Mouse (Mus musculus): ENCODE measurements around the gene Gm4969. TPM values are rescaled to one million over a fixed set of nuclear protein-coding genes. Genes with fewer than 3 reads are reported as not detected.
A peak's percentile ranks its signal among the peaks of the same experiment; 100 is the strongest.

Gene Gm4969
- polyA plus RNA-seq, 1 experiment from 2014 or later, result 2.3 TPM

DNA sequence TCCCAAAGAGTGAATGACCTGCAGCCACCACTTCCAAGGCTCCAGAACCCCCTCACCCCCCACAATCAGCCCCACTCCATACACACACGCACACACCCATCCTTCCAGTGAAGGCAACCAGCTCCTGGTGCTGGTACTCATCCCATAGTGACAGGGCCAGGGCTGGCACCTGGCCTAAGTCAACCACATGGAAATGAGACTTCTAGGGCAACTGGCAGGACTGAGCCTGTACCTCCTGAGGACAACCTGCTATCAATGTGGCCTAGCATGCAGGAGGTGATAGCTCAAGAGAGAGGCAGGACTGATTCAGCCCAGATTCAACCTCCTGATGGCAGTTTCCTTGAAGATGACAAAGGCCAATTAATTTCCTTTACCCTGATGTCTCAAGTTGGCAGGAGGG is 17.9 kb downstream of the Gm4969 start:
- H3K4me3 ChIP-seq (replicated peaks), result no peak overlapping the region
- no peaks in the 10 kb centered on the region for H3K9me3 ChIP-seq
- no peak overlapping the region for H3K27ac ChIP-seq
- H3K36me3 ChIP-seq, result 0 out of 2 replicates have a peak, but pooled peaks cover 2% of the 10 kb centered on the region
- H3K9ac ChIP-seq, result no peak overlapping the region
- 79% methylated on average over 1 of the region's 1 CpGs for WGBS
- ATAC-seq, result no peak
- H3K4me1 ChIP-seq (replicated peaks), result peaks cover 18% of the 10 kb centered on the region
- H3K27me3 ChIP-seq (replicated peaks), result no peaks in the 10 kb centered on the region
- H3K4me2 ChIP-seq (replicated peaks), result no peak overlapping the region

- no peak for ATAC-seq
- H3K36me3 ChIP-seq, result 0 out of 2 replicates have a peak, but pooled peaks cover 2% of the 10 kb centered on the region
- no peak overlapping the region for H3K4me3 ChIP-seq (replicated peaks)
- H3K4me2 ChIP-seq (replicated peaks), result no peak overlapping the region
- no peaks in the 10 kb centered on the region for H3K27me3 ChIP-seq (replicated peaks)
- H3K9ac ChIP-seq, result no peak overlapping the region
- peaks cover 18% of the 10 kb centered on the region for H3K4me1 ChIP-seq (replicated peaks)
- no peak overlapping the region for H3K27ac ChIP-seq
- 77% methylated on average over 7 of the region's 7 CpGs for WGBS
- H3K9me3 ChIP-seq, result no peaks in the 10 kb centered on the region
Observed at GRCm38 (mm10) chr7:19098811-19099210, 19.4 kb downstream of the Gm4969 start.

GRCm38 (mm10) chr7:19097863-19098262 is 20.3 kb downstream of the Gm4969 start:
- H3K4me2 ChIP-seq (replicated peaks), result no peak overlapping the region
- no peak for ATAC-seq
- no peaks in the 10 kb centered on the region for H3K9me3 ChIP-seq
- H3K4me3 ChIP-seq (replicated peaks), result no peak overlapping the region
- H3K27me3 ChIP-seq (replicated peaks), result no peaks in the 10 kb centered on the region
- peaks cover 25% of the 10 kb centered on the region for H3K4me1 ChIP-seq (replicated peaks)
- no peak overlapping the region for H3K9ac ChIP-seq
- no peaks in the 10 kb centered on the region for H3K36me3 ChIP-seq
- no peak overlapping the region for H3K27ac ChIP-seq

DNA sequence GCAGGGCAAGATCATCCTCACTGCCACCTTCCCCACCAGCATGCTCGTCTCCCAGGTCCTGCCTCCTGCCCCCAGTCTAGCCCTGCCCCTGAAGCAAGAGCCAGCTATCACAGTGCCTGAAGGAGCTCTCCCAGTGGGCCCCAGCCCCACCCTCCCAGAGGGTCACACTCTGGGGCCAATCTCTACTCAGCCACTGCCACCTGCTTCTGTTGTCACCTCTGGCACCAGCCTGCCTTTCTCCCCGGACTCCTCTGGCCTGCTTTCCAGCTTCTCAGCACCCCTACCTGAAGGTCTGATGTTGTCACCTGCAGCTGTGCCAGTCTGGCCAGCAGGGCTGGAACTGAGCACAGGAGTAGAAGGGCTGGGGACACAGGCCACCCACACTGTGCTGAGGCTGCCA is 21.0 kb downstream of the Gm4969 start:
- Histone ChIP-seq H3K4me1 (replicated peaks) (peaks cover 31% of the 10 kb centered on the region), H3K4me2 (replicated peaks) (peak overlapping the region; percentile 6; the same call in 1 of the 2 replicates), H3K4me3 (replicated peaks) (no peak overlapping the region), H3K36me3 (no peaks in the 10 kb centered on the region), H3K9ac (peak overlapping the region; percentile 84; the same call in 1 of the 2 replicates), H3K27ac (no peak overlapping the region), H3K9me3 (no peaks in the 10 kb centered on the region), H3K27me3 (replicated peaks) (no peaks in the 10 kb centered on the region)
- ATAC-seq, result no peak
- WGBS, result 41% methylated on average over 2 of the region's 2 CpGs

DNA sequence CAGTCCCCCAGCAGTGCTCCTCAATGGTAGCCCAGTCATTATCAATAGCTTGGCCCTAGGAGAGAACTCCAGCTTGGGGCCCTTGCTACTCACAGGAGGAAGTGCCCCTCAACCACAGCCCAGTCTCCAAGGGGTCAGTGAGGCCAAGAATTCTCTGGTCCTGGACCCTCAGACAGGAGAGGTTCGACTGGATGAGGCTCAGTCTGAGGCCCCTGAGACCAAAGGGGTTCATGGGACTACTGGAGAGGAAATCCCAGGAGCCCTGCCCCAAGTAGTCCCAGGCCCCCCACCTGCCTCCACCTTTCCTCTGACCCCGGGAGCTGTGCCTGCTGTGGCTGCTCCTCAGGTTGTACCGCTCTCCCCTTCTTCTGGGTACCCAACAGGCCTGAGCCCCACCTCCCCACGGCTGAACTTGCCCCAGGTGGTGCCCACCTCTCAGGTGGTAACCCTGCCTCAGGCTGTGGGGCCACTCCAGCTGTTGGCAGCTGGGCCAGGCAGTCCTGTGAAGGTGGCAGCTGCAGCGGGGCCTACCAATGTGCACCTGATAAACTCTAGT is 21.7 kb downstream of the Gm4969 start:
- Histone ChIP-seq H3K9ac (peak overlapping the region; percentile 84), H3K36me3 (no peaks in the 10 kb centered on the region), H3K27ac (peak overlapping the region; percentile 97), H3K27me3 (replicated peaks) (no peaks in the 10 kb centered on the region), H3K4me3 (replicated peaks) (peak overlapping the region; percentile 77), H3K4me2 (replicated peaks) (peak overlapping the region; percentile 93), H3K9me3 (no peaks in the 10 kb centered on the region), H3K4me1 (replicated peaks) (peaks cover 37% of the 10 kb centered on the region)
- ATAC-seq, result no peak
- WGBS, result 61% methylated on average over 5 of the region's 5 CpGs

DNA sequence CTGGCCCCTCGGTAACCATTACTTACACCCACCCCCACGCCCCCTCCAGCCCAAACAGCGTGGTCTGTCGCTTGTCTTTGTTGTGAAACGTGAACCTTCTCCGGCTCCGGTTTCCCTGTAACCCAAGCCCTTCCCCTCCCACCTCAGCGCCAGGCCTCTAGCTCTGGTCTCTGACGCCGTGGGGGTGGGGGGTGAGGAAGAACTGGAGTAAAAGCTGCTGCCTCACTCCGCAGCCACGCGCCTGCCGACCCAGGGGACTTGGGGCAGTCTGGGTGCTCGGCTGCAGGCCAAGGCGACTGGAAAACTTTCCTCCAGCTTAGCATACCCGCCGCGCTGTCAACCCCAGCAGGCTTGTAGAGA is 22.4 kb downstream of the Gm4969 start:
- Histone ChIP-seq H3K4me1 (replicated peaks) (peaks cover 39% of the 10 kb centered on the region), H3K27ac (peak overlapping the region; percentile 97), H3K9ac (peak overlapping the region; percentile 84), H3K9me3 (no peaks in the 10 kb centered on the region), H3K27me3 (replicated peaks) (no peaks in the 10 kb centered on the region; the same call in 1 of the 2 replicates), H3K4me2 (replicated peaks) (peak overlapping the region; percentile 93), H3K36me3 (0 out of 2 replicates have a peak, but pooled peaks cover 1% of the 10 kb centered on the region), H3K4me3 (replicated peaks) (peak overlapping the region; percentile 77)
- under 1% methylated on average over 19 of the region's 19 CpGs for WGBS
- peak; percentile 5 for ATAC-seq

DNA sequence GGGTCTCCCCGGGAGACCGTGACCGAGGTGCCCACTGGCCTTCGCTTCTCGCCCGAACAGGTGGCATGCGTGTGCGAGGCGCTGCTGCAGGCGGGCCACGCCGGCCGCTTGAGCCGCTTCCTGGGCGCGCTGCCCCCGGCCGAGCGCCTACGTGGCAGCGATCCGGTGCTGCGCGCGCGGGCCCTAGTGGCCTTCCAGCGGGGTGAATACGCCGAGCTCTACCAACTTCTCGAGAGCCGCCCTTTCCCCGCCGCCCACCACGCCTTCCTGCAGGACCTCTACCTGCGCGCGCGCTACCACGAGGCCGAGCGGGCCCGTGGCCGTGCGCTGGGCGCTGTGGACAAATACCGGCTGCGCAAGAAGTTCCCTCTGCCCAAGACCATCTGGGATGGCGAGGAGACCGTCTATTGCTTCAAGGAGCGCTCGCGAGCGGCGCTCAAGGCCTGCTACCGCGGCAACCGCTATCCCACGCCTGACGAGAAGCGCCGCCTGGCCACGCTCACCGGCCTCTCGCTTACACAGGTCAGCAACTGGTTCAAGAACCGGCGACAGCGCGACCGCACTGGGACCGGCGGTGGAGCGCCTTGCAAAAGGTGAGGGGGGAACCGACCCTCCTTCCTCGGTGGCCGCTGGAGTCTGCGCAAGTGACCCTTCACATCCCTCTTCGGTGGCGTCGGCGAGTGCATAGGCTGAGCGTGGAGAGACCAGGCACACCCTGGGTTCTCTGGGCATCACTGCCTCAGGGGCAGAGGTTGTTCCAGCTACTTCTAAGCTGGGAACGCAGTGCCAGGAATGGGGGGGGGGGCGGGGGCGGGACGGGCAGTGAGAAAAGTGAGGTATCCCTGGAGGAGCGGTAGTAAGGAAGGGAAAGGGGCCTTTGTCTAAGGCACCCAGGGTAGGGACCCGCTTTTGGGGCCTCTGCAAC is 23.1 kb downstream of the Gm4969 start:
- Histone ChIP-seq H3K4me1 (replicated peaks) (peaks cover 39% of the 10 kb centered on the region), H3K9me3 (no peaks in the 10 kb centered on the region), H3K4me2 (replicated peaks) (peak overlapping the region; percentile 93), H3K36me3 (0 out of 2 replicates have a peak, but pooled peaks cover 4% of the 10 kb centered on the region), H3K4me3 (replicated peaks) (peak overlapping the region; percentile 77), H3K9ac (peak overlapping the region; percentile 84), H3K27me3 (replicated peaks) (no peaks in the 10 kb centered on the region; the same call in 1 of the 2 replicates), H3K27ac (peak overlapping the region; percentile 97)
- peak; percentile 1; the same call in 1 of the 2 replicates for ATAC-seq
- WGBS, result under 1% methylated on average over 87 of the region's 87 CpGs

- Histone ChIP-seq H3K4me3 (replicated peaks) (peak within 1 kb of the TSS; percentile 77), H3K27ac (peak within 1 kb of the TSS; percentile 97), H3K27me3 (replicated peaks) (no peaks in the 10 kb centered on the region; the same call in 1 of the 2 replicates), H3K4me2 (replicated peaks) (peak within 1 kb of the TSS; percentile 93), H3K9me3 (no peaks in the 10 kb centered on the region), H3K4me1 (replicated peaks) (peaks cover 39% of the 10 kb centered on the region), H3K9ac (peak within 1 kb of the TSS; percentile 84), H3K36me3 (0 out of 2 replicates have a peak, but pooled peaks cover 4% of the 10 kb centered on the region)
- WGBS, result 3% methylated on average over 23 of the region's 36 CpGs
- ATAC-seq, result peak; percentile 11
Observed at GRCm38 (mm10) chr7:19094471-19094825, 23.7 kb downstream of the Gm4969 start, which contains the start of gene Six5. Six5 (plus strand) TSS chr7:19094594.

GRCm38 (mm10) chr7:19093537-19094385 is 24.4 kb downstream of the Gm4969 start:
- H3K9me3 ChIP-seq, result no peaks in the 10 kb centered on the region
- H3K27ac ChIP-seq, result peak overlapping the region; percentile 97
- no peaks in the 10 kb centered on the region; the same call in 1 of the 2 replicates for H3K27me3 ChIP-seq (replicated peaks)
- H3K36me3 ChIP-seq, result 0 out of 2 replicates have a peak, but pooled peaks cover 4% of the 10 kb centered on the region
- peak overlapping the region; percentile 77 for H3K4me3 ChIP-seq (replicated peaks)
- peak overlapping the region; percentile 93 for H3K4me2 ChIP-seq (replicated peaks)
- peaks cover 39% of the 10 kb centered on the region for H3K4me1 ChIP-seq (replicated peaks)
- H3K9ac ChIP-seq, result peak overlapping the region; percentile 84
- ATAC-seq, result peak; percentile 87
- WGBS, result under 1% methylated on average over 45 of the region's 45 CpGs

- ATAC-seq, result peak; percentile 52
- no peaks in the 10 kb centered on the region for H3K9me3 ChIP-seq
- 0 out of 2 replicates have a peak, but pooled peaks cover 4% of the 10 kb centered on the region for H3K36me3 ChIP-seq
- H3K4me2 ChIP-seq (replicated peaks), result peak overlapping the region; percentile 93
- peak overlapping the region; percentile 45 for H3K9ac ChIP-seq
- peak overlapping the region; percentile 77 for H3K4me3 ChIP-seq (replicated peaks)
- WGBS, result under 1% methylated on average over 15 of the region's 15 CpGs
- H3K4me1 ChIP-seq (replicated peaks), result peaks cover 39% of the 10 kb centered on the region
- peak overlapping the region; percentile 97 for H3K27ac ChIP-seq
- no peaks in the 10 kb centered on the region; the same call in 1 of the 2 replicates for H3K27me3 ChIP-seq (replicated peaks)
Observed at GRCm38 (mm10) chr7:19093174-19093521, 25.0 kb downstream of the Gm4969 start.

DNA sequence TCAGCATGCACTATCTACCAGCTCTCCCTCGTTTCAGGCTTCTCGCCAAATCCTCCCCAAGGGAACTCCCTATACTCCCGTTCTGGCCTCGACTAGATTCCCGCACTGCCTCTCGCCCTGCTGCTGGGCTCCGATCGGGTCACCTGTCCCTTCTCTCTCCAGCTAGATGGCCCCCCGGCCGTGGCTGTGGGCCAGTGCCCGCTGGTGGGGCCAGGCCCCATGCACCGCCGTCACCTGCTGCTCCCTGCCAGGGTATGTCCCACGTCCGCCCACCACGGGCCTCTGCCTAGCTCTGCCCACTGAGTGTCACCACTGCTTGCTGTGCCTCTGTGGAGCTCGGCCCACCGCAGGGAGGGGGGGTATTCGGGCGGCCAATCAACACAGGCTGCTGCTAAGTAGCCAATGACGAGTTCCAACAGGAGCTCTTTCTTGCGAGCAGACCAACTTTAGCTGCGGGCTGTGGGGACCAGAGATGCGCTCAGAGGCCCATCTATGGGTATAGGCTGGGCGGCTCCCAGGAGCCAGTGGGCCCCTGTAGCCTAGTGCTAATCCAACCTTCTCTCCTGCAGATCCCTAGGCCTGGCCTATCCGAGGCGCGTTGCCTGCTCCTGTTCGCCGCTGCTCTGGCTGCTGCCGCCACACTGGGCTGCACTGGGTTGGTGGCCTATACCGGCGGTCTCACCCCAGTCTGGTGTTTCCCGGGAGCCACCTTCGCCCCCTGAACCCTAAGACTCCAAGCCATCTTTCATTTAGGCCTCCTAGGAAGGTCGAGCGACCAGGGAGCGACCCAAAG is 25.6 kb downstream of the Gm4969 start:
- Histone ChIP-seq H3K36me3 (0 out of 2 replicates have a peak, but pooled peaks cover 4% of the 10 kb centered on the region), H3K4me1 (replicated peaks) (peaks cover 39% of the 10 kb centered on the region), H3K27me3 (replicated peaks) (no peaks in the 10 kb centered on the region; the same call in 1 of the 2 replicates), H3K27ac (peak overlapping the region; percentile 97), H3K9ac (peak overlapping the region; percentile 45), H3K4me3 (replicated peaks) (peak overlapping the region; percentile 77), H3K9me3 (no peaks in the 10 kb centered on the region), H3K4me2 (replicated peaks) (peak overlapping the region; percentile 93)
- 9% methylated on average over 38 of the region's 38 CpGs for WGBS
- ATAC-seq, result peak; percentile 19
